Mouse (Mus musculus) thymus, postnatal 4 days (tissue): Measurements from ENCODE around the gene Ube2e3.

Source experiments
- DNase-seq: peaks from one replicate; pipeline ENCODE4 v3.0.0; 2021

Gene Ube2e3

DNA sequence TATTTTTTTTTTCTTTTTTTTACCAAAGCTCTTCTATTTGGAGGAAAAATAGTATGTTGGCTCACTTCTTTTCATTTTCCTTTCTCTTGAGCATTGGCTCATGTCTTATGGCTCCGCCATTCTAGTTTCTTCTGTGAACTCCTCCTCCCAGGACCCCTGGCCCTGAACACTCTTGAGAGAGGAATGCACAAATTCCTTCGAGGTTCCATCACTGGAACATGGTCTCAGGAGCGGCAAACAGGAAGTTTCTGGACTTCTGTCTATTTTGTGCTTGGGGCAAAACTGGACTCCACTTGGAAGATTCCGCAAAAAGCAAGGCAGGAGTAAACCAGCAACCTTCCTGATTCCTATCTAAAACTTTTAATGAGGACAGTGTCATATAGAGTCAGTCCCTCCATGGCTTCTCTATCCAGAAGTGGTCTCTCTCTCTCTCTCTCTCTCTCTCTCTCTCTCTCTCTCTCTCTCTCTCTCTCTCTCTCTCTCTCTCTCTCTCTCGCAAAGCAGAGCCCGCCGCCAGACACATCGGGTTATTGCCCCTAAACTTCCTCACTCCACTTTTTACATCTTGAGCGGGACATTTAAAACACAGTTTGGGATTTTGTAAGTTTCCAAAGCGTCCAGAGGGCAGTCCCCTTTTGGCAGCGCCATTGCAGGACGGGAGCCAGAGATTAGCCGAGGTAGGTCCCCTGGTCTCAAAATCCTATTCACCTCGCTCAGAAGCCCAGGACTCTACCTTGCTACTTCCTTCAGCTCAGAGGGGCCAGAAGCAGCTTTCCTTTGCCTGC lies at the start of gene Ube2e3:
Ube2e3 (plus strand) TSS at position 399 of the 785 bp plus-strand sequence.
- no peak for DNase-seq

DNA sequence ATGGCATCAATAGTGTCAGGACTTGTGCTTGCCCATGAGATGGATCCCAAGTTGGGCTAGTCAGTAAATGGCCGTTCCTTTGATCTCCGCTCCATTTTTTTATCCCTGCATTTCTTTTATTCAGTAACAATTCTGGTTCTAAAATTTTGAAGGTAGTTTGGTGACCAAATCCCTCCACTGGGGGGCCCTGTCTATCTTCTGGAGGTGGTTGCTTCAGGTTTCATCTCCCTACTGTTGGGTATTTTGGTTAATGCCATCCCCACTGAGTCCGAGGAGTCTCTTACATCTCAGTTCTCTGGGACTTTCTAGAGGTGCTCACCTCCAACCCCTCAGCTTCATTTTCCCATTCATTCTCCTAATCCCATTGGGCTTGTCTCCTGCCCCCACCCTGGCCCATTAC lies 38.0 kb upstream of the Ube2e3 start:
- DNase-seq, result no peak

DNA sequence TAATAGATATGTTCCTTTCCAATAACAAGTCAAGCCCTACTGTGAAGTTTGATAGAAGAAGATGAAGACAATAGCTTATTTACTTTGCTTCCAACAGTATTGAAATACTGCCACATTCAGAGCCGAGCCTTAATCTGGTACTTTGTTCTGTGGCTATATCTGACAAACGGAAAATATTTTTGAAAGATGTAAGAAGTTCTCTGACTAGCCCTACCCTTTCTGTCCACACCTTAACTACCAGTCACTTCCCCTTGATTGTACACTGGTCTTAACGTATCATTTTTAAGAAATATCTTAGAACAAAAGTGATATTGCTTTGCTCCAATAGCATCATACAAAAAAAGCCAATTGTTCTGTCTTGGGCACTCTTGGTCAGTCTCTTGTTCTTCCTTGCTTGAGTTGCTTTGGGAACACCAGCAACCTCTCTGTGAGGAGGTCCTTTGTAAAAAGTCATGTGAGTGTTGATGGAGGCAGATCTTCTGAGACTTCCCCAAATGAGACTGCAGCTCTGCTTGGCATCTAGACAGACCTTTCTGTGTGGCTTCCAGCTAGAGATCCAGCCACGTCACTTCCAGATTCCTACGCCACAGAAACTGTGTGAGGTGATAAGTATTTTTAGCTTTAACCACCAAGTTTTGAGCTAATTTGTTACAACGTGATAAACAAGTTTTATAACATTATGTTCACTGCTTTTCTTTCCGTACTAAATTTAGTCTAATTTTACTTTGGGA lies 26.3 kb upstream of the Ube2e3 start:
- DNase-seq, result no peak

DNA sequence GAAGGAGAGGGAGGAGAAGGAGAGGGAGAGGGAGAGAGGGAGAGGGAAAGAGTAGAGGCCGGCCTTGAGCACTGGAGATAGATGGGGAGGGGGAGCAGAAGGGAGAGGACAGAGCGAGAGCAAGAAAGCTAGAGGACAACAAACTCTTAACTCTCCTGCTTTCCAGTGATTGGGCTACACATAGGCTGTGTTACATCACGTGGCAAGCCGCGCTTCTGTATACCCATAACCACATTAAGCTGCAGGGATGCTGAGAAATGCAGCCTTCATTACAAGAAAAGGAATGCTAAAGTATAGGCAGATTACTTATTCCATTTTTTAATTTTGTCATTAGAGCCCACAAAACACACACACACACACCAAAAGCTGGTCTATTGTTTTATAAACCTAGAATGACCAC lies 23.6 kb upstream of the Ube2e3 start:
- no peak for DNase-seq

DNA sequence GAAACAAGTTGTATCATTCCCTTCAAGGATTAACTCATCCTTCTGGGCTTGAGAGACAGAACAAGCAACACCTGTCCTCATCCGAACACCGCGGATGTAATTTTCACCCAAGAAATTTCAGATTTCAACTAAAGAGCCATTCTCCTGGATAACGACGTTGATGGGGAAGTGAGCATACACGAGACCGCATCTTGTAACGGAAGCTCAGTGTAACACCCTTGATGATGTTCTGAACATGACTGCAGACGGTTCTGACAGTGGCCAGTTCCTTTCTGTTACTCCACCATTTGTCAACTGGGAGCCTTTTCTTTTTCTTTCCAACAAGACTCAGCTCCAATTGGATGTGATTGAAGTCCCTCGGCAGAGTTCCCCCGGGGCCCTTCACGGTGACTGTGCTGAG lies 22.6 kb upstream of the Ube2e3 start:
- DNase-seq, result no peak

DNA sequence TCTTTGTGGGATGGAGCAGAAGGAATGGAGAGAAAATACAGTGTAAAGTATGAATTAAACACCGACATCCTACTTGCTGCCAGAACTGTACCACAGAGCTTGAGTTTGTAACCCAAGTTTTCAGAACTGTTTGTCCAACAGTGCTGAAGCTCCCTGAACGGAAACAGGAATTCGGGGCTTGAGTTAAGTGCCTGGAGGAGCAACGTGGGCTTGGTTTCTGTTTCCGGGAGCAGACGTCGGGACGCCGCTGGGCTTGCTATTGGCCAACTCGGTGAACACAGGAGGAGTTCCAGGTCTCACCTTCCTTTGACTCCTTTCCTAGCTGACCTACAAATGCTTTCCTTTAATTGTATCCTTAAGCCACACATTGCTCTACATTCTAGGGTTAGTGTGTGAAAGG lies 22.2 kb upstream of the Ube2e3 start:
- no peak for DNase-seq

DNA sequence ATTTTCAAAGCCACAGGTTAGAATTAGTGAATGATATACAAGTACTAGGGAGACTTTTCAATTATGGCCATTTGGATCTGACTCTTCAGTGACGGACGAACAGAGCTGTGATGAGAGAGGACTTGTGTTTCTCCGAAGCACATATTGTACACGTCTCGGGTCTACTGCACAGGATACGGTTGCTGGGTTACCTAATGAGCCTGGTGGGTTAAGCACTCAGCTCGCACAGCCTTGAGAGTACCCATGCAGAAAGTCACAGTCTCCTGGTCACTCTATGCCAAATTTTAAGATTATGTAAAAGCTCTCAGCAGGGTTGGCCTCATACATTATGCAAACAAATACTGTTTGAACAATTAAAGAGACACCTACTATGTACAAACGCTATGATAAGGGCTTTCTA lies 13.6 kb upstream of the Ube2e3 start:
- DNase-seq, result no peak

DNA sequence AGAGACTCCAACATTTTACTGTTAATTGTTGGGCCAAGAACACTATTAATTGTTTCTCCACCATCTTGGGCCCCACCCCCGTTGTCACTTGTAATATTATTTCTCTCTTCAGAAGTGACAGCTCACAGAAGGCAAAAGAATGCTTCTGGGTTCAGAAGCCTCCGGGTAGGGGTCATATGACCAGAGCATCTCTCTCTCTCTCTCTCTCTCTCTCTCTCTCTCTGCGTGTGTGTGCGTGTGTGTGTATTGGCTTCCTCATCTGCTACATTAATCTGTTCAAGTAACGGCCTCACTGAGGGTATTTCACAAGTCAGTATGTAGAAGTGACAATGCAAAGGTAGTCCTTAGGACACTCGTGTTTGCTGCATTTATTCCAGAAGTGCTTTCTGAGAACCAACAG lies 9.3 kb upstream of the Ube2e3 start:
- DNase-seq, result no peak

DNA sequence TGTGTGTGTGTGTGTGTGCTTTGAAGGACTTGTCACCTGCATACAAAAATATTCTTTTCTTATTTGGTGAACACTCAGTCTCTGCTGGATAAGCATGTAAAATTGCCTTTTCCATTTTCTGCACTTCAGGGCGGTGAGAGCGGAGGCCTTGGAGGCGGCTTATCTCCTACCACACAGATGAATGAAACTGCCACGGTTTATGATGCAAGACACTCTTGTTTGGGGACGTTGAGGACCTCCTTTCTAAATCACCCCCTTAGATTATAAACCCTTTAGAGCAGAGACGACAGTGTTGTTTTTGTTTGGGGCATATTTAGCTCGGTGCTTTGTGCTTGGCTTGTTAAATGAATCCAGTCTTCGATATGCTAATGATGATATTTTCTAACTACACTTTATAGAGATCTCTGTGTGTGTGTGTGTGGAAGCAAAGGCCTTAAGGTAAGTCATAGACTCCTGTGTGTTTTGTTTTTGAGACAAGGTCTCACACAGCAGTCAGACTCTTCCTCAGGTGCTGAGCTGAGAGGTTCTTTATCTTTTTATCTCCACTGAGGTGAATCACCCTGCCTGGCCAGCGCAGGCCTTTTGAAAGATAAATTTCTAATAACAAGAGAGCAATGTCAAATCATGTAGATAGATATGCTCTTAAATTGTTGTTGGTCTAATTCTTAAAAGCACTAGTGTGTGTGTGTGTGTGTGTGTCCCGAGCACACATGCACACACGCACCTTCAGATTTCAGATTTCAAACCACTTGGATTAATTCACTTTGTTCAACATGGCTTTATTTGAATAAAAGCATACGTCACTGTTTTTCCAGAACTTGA lies 8.4 kb upstream of the Ube2e3 start:
- DNase-seq, result no peak

DNA sequence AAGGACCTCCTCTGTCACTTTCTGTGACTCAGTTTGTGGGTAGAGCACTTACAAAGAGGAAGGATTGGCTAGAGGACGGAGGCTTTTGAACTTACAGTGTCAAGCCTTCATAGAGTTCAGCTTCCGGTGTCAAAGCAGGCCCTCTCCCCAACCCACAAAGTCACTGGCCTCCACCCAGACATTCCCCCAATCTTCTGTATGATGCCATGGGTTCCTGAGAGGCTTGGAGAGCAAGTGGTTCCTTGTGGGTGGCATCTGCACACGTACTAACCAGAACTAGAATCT lies 7.9 kb upstream of the Ube2e3 start:
- no peak for DNase-seq

DNA sequence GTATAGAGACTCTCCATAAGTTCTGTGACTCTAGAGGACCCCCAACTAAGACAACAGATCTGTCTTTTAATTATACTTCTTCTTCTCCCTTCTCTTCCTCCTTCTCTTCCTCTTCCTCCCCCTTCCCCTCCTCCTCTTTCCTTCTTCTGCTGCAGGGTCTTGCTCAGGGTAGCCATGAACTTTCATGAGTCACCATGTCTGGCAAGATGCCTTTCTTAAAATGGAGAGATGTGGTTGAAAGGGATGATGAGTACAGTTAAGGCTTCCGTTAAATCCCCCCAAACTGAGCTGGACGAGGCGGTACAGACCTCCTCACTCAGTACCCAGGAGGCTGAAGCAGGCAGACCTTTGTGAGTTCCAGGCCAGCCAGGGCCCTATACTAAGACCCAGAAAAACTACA lies 3.8 kb upstream of the Ube2e3 start:
- no peak for DNase-seq

DNA sequence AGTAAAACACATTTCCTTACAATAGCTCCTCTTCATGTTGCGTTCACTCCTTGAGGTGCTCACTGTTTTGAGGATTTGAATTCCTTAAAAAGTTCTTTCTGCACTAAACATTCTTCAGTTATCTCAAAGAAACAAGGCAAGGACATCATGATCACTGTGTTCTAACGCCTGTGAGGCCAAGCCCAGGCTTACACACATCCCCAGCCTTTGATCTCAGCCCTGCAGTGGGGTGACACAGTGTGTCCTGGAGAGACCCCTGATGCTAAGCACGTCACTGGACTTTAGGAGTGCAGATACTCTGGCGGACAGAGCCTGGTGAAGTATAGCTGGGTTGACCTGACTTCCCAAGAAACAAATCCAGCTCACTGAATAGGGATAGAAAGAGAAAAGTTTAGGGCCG lies 3.1 kb upstream of the Ube2e3 start:
- DNase-seq, result no peak

DNA sequence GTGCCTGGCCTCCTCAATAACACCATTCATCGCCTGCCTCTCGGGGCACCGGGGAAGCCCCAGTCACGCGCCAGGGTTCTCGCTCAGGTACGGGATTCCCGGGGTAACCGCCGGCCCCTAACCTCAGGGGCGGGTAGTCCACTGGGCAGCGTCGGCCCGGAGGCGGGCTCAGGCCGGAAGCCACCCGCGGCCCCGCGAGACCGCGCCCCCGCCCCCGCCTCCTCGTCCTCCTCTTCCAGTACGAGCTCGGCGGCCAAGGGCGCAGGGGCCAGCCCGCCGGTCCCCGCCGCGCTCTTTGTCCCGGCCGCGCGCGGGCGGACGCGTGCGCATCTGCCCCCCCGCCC lies 559 bp downstream of the Ube2e3 start:
- DNase-seq, result peak; percentile 88

DNA sequence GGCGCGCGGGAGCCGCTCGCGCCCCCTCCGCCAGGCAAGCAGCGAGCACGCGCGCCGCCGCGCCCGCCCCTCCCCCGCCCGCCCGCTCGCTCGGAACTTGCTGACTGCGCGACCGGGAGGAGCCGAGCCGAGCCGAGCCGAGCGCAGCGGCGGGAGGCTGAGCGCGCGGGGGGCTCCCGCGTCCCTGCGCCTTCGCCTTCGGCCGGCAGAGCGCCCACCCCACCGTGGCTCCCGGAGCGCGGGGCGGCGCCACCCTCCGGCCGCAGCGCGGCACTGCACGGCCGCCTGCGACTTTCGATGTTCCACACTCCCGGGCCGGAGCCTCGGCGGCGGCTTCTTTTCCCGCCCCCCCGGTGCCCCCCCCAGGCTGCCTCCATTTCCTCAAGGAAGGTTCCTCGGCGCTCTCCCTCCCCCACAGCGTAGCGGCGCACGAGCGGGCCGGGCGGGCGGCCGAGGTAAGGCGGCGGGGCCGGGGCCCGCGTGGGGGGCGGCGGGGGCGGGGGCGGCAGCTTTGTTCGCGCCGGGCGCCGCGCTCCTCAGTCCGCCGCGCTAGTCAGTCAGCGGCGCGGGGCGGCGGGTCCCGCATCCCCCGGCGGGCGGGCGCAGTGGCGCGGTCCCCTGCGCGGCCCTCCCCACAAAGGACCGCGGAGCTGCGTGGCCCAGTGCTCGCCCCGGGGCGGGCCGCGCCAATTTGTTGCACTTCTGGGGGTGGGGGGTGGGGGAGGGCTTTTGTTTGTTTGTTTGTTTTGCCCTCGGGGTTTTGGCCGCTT lies 1.2 kb downstream of the Ube2e3 start:
- peak; percentile 90 for DNase-seq

DNA sequence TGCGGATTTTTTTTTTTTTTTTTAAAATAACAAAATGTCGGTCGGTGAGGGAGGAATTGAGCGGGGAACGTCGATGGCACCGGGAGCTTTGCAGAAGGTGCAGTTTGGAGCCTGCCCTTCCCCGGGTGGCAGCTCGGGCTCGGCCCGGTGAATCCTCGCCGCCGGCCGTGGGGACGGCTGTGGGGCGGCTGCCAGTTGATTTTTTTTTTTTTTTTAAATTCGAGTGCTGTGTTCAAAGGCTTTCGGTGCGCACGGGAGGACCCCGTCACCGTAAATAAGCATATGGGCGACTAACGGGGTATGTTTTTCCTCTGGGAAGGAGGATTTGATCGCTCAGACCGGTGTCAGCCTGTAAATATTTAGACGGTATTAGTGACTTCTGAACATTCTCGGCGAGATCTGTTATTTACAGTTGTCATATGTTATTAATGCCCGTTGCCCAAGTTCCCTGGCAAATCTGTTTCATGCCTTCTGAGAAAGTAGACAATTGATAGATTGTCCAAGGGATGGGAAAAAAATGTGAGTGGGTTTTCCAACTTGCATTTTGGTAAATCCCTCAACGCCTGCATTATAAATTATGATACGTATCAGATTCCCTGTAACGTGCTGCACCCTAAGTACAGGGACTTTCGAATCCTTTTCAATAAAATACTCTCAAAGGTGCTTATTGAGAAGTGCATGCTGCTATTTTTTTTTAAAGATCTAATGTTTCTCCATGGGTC lies 2.0 kb downstream of the Ube2e3 start:
- DNase-seq, result peak; percentile 57

DNA sequence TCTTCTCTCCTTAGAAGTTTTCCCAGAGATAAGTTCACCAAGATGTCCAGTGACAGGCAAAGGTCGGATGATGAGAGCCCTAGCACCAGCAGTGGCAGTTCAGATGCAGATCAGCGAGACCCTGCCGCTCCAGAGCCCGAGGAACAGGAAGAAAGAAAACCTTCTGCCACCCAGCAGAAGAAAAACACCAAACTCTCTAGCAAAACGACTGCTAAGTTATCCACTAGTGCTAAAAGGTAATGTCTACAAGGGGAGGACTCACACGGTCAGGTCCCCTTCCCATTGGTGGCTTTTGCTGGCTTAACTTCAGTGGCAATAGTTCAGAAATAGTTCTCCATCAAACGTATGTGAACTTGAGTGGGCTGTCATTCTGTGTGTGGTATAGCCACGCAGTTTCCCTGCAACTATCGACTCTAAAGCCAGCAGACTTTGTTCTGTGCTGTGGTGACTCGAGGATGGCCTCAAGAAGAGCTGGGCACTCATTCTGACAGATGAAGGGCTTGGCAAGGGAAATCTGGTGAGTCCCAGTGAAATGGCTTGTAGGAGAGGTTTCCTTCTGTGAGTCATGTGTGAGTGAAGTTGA lies 2.6 kb downstream of the Ube2e3 start:
- DNase-seq, result peak; percentile 60

DNA sequence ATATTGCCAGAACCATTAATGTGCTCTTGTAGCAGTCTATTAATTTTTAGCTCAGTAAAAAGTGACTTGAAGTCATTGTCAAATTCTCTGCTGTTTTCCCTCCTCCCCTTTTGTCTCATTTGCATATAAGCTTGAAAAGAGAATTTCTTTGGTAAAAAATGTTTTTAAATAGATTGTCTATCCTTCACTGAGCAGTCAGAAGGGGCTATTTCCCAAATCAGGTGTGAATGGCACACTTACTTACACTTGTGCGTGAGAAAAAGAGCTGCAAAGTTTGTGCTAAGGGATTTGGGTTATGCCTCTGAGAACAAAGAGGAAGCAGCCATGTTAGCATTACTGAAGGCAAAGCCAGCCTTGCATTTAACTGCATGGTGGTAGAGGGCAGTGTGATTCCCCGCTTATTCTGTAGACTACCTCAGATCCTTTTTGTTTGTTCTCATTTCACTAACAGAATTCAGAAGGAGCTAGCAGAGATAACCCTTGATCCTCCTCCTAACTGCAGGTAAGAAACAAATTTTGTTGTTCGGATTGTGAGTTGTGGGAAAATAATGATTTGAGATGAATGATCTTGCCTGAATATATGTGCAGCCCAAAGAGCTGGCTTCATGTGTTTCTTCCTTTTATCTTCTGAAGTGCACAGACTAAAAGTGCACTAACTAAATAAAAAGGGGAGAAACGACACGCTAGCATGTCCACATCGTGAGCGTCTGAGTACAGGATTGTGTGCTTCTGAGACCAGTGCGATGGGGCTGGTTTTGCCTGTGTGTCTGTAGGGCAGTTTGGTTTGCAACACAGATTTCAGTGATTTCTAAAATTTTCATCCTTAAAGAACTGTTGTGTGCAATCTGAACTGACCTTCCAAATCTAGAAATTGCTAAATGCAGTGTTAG lies 4.3 kb downstream of the Ube2e3 start:
- peak; percentile 43 for DNase-seq

DNA sequence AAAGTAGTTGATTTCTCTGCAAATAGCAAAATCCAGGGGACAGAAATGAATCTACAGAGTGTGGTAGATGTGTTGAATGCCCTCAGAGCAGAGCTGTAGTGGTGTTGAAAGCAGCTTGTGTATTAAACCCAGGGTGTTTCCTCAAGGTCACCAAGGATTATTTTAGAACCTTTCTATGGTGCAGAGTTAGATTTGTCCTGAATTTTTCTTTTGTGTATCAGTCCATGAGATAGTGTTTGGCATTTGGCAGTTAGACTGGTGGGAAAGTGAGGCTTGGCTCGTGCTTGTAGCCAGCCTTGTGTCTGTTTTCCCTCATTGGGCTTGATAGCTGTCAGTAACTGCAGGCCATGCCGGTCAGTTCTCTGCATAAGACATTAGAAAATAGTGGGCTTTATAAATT lies 6.0 kb downstream of the Ube2e3 start:
- DNase-seq, result no peak

DNA sequence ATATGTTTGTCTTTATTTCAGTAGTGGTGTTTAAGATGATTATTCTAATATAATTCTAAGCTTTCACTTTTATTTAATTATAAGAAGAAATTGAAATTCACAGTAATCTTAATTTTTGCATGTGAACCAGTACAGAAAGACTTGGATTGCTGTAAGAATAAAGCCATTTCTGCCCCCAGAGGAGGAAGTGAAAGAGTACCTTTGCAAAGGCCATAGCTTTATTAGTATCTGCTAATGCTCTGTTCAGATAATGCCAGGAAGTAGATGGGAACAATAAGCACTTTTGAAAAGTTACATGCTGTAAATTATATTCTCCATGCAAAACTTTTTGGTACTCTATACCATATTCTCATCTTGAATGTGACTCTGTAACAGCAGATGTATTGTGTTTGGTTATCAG lies 8.1 kb downstream of the Ube2e3 start:
- DNase-seq, result no peak

DNA sequence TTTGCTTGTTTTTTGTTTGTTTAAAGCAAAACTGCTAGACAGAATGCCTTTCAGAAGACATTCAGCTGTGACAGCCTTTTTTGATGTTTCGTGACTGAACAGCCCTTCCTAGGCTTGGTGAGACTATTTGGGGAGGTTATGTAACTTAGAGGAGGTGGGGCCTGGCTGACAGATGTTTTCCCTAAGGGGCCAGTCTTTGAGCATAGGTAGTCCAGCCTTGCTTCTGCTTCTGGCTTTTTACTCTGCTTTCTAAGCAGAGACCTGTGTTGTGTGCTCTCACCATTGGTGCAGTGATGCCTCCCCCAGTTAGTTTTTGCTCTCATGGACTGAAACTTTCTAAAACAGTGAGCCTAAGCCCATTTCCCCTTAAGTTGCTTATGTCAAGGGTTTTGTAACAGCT lies 14.1 kb downstream of the Ube2e3 start:
- DNase-seq, result no peak
